Mouse (Mus musculus): ENCODE measurements at regions not wholly inside any gene's neighbourhood (a gene's known extent, or its start where the extent isn't known, plus 50 kb on each side); places are given as distances from the start of the nearest gene placed in this dataset.

GRCm38 (mm10) chr5:118961091-118961490 is 400.6 kb downstream of the Med13l start:
- TF ChIP-seq CTCF (IDR thresholded peaks at IDR 0.05; ENCODE audit: extremely low read depth, insufficient read depth, low read length) = no peak
- TF ChIP-seq POLR2A (IDR thresholded peaks at IDR 0.05; ENCODE audit: extremely low read depth, insufficient read depth, low read length) = no peak
